Mouse (Mus musculus) lung, adult 18-20 months (tissue): ENCODE data around the gene Fbxo45.

Source experiments
- DNase-seq, 2 experiments: peaks; one replicate each; pipeline ENCODE4 v3.0.0; 2022; ENCODE audit warnings: mixed read lengths in 2 of 2

Gene Fbxo45

GRCm38 (mm10) chr16:32246952-32247370 lies at the start of gene Fbxo45, which contains the start of gene Wdr53:
TSS of gene Fbxo45 (minus strand) at chr16:32247158.
TSS of gene Wdr53 (plus strand) at chr16:32247227.
- peak; percentile 98 for DNase-seq

- no peak for DNase-seq
These were observed 44.9 kb upstream of the Fbxo45 start for GRCm38 (mm10) chr16:32291821-32292220.

- no peak for DNase-seq
These were observed 35.6 kb upstream of the Fbxo45 start for GRCm38 (mm10) chr16:32282608-32283007.

DNA sequence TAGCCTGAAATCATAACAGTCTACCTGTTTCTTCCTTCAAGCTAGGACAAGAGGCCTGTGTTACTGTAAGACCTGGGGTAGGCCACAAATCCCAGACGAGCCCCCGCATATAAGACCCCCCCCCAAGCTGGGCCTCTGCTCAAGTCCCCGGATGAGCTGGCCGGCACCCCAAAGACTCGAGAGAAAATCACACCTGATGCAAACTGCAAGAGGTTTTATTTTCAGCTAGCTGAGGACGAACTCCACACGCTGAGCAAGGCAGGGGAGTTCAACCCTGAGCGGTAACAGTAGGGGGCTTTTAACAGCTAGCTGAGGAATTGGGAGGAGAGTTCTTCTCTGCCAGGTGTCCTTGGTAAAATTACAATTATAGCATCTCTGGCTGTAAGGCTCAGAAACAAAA lies 33.3 kb upstream of the Fbxo45 start:
- DNase-seq: no peak

DNA sequence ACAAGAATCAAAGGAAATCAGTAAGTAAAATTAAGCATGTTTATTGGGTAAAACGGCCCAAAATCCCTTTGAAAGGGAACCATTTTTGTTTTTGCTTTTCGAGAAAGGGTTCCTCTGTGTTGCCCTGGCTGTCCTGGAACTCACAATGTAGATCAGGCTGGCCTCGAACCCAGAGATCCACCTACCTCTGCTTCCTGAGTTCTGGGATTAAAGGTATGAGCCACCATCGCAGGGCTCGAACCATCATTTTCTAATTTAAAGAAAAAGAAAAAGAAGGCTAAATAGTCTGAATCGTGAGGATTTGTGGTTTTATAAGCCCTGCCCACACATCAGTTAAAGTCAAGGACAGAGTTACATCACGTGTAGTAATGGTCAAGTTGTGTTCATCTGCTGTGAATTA lies 31.4 kb upstream of the Fbxo45 start:
- DNase-seq: no peak

DNA sequence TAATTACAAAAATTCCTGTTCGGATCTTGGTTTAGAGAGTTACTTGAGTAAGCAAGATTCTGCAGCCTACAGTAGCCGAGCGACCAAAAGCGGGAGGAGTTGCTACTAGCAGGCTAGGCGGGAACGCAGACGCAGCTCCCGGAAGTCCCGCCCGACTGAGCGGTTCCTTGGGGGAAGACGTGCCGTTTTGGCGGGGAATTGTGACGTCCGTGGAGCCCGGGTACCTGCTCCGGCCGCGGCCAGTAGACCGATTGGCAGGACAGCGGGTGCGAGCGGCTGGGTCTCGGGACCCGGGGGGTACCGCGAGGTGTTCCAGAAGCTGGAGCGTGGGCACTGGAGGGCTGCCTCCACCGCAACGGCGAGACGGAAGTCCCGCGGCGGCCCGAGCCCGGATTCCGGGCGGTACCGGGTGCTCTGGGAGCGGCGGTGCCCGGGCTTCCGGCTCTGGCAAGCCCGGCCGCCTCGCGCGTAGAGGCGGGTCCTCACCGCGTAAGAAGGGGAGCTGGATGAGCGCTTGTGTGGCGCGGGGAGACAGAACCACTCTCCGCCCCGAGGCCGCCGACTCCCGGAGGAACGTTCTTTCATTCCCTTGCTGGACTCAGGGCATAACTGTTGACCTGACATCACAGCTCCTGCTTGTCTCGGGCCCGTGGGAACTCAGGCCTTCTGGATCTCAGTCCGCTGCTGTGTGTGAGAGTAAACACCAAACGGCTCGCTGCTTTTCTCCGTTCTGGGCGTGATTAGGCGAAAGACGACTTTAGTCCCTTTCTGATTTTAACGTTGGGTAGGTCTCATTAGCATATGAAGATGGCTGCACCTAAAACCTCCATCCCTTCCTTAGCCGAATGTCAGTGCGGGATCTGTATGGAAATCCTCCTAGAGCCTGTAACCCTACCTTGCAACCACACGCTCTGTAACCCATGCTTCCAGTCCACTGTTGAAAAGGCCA lies 30.6 kb upstream of the Fbxo45 start, which contains the start of gene Rnf168:
Rnf168 (plus strand) TSS at position 152 of the 949 bp plus-strand sequence.
- DNase-seq: peak; percentile 92 to 94

DNA sequence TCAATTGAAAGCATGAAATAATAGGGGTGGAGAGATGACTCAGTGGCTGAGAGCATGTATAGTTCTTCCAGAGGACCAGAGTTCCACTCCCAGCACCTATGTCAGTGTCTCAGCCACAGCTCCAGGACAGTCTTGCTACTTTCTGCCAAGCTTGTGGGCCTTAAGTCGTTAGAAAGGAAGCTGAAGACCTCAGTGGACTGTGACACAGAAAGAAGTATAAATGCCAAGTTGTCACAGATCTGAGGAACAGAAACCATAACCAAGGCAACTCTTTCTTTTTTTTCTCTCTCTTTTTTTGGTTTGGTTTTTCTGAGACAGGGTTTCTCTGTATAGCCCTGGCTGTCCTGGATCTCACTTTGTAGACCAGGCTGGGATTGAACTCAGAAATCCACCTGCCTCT lies 28.9 kb upstream of the Fbxo45 start:
- DNase-seq: no peak

DNA sequence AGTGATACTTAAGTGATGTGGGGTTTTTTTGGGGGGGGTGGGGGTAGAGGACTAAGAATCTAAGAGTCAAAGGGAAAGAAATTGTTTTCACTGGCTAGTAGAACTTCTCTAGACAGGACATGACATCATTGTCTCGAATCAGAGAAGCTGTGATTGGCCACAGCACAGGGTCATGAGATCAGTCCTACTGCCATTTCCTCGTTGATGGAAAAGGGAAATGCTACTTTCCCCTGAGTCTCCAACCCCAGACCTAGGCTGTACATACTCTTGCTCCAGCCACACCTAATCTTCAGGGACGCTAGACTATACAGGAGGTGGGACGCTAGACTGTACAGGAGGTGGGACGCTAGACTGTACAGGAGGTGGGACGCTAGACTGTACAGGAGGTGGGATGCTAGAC lies 28.1 kb upstream of the Fbxo45 start:
- DNase-seq: no peak

GRCm38 (mm10) chr16:32273338-32273737 lies 26.4 kb upstream of the Fbxo45 start:
- no peak for DNase-seq

- DNase-seq: no peak
These were observed 24.3 kb upstream of the Fbxo45 start, which contains the start of gene Smco1 for GRCm38 (mm10) chr16:32271291-32271690. TSS of gene Smco1 (plus strand) at chr16:32271468.

DNA sequence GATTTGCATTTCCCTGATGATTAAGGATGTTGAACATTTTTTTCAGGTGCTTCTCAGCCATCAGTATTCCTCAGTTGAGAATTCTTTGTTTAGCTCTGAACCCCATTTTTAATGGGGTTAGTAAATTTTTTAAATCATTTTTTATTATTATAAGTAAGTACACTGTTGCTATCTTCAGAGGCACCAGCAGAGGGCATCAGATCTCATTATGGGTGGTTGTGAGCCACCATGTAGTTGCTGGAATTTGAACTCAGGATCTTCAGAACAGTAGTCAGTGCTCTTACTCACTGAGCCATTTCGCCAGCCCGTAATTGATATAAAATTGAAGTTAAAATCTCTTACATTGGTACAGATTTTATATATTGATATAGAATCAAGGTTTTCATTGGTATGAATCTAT lies 17.3 kb upstream of the Fbxo45 start:
- DNase-seq: peak; percentile 9 to 18

DNA sequence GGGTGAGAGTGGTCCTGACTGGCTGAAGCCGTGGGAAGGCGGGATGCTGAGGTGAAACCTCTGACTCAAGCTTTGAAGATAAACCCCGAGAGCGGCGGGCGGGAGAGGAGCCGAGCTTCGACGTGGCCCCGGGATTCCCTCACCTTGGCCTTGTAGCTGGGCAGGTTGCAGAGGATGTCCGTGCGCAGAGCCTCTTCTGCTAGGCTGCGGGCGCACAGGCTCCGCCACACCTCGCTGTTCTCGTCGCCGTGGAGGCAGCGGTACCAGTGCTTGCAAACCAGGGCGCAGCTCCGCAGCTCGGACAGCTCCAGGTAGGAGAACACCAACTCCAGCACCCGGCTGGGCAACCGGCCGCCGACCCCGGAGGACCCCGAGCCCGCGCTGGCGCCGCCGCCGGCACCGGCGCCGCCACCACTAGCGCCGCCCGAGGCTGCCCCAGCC lies 587 bp downstream of the Fbxo45 start:
- DNase-seq: peak; percentile 31 to 45

DNA sequence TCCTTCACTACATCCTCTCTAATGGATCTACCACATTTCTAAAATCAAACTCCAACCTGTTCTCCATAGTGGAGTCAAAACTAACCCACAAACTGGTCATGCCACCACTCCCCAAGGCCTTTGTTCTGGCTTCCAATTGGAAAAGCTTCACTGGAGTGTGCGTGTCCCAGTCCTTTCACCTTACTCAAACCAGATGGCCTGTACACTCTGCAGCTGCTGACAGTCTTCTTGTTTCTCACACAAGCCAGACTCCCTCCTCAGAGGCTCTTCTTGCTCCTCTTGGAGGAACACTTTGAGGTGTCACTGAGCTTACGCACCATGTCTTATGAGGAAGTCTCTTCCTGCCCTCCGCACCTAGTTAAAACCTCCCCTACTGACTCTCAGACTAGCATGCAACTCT lies 3.1 kb downstream of the Fbxo45 start:
- DNase-seq: no peak

- DNase-seq: no peak
These were observed 7.3 kb downstream of the Fbxo45 start for GRCm38 (mm10) chr16:32239428-32240312.

- peak; percentile 15 to 17 for DNase-seq
These were observed 8.9 kb downstream of the Fbxo45 start for GRCm38 (mm10) chr16:32237930-32238680.

DNA sequence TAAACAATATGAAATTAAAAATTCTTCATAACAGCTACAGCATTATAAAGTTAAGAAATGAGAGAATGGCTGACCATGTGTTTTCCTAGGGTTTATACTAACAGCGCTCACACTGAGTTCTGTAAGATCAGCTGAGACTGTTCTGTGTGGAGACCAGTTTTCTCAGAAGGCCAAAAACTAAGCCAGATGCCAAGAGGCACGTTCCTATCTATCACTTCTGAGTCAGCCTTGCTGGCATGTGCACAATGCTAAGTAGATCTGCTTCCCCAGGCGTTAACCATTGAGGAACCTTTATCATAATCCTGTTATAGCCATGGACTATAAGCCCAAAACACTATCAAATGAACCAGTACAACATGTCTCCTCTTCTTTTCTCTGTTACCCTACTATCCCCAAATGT lies 14.9 kb downstream of the Fbxo45 start:
- peak in 1 of 2 experiments; percentile 4 for DNase-seq

GRCm38 (mm10) chr16:32222399-32222798 lies 24.6 kb downstream of the Fbxo45 start:
- DNase-seq: no peak

DNA sequence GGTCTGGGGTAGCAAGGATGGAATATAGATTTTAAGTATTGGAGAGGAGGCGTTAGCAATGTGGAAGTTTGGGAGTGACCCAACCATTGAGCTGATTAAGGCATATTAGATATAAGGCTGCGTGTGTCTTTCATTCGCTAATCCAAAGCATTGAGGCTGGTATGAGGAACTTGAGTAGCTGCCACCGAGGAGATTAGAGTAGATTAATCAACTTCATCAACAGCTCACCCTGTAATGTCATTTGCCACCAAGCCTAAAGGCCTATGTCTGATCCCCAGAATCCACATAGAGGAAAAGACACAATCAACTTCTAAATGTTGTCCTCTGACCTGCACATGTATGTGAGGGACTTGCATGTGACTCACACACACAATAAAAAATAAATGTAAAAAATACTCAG lies 25.2 kb downstream of the Fbxo45 start:
- DNase-seq: no peak

DNA sequence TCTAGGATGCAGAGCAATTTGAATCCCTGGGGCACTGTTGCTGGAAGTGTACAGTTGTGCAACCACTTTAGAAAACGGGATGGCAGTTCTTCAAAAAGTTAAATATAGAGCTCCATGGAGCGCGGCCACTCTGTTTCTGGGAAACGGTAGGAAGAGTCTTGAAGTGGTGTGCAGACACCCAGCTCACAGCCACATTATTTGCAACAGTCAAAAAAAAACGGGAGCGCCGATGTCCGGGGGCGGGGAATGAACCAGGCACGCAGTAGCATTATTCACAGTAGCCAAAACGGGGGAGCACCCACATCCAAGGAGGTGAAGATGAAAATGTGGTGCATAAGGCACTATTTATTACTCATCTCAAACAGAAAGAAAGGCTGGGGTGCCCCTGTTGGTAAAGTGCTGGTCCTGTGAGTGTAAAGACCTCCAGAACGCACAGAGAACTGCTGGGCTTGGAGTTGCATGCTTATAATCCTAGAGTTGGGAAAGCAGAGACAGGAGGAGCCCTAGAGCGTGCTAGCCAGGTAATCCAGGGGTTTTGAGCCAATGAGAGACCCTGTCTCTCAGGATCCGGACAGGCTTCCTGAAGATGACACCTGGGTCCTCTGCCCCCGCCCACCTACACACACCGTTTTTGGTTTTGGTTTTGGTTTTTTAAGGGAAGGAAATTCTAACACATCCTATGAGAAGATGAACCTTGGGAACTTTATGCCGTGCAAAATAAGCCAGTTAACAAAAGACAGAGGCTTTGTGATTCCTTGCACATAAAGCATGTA lies 32.0 kb downstream of the Fbxo45 start:
- no peak for DNase-seq

- DNase-seq: no peak
These were observed 32.8 kb downstream of the Fbxo45 start for GRCm38 (mm10) chr16:32214156-32214555.

- DNase-seq: no peak
These were observed 42.1 kb downstream of the Fbxo45 start for GRCm38 (mm10) chr16:32204902-32205301.

- DNase-seq: peak; percentile 79 to 80
These were observed 44.3 kb downstream of the Fbxo45 start for GRCm38 (mm10) chr16:32202681-32203080.
